Mouse (Mus musculus) heart, embryonic 11.5 days (tissue): ENCODE measurements around the gene Pak3. TPM values are rescaled to one million over a fixed set of nuclear protein-coding genes. Genes with fewer than 3 reads are reported as not detected.

ENCODE experiments used
- ATAC-seq: fragments of 200-750 bp; cut with Nextera tagmentation; replicated peaks from 2 replicates; pipeline ENCODE4 v1.8.0; 2017; ENCODE audit warnings: moderate library complexity; ENCODE audit not compliant: insufficient number of reproducible peaks, low FRiP score, low TSS enrichment
- H3K27ac ChIP-seq: fragments of 300-500 bp; sonication (generic); 2 replicates; pipeline ENCODE4 v1.5.1; 2014; ENCODE audit warnings: mild to moderate bottlenecking, low read depth, low read length
- H3K27me3 ChIP-seq: fragments of 300-500 bp; sonication (generic); 2 replicates; pipeline ENCODE4 v1.6.1; 2014; ENCODE audit warnings: mild to moderate bottlenecking, low read length, mixed read lengths; ENCODE audit not compliant: control insufficient read depth, insufficient read depth
- H3K36me3 ChIP-seq: fragments of 300-500 bp; sonication (generic); 2 replicates; pipeline ENCODE4 v1.6.1; 2014; ENCODE audit warnings: mild to moderate bottlenecking, low read length, moderate library complexity, mixed read lengths; ENCODE audit not compliant: control insufficient read depth, insufficient read depth
- H3K4me1 ChIP-seq: fragments of 300-500 bp; sonication (generic); 2 replicates; pipeline ENCODE4 v1.6.1; 2014; ENCODE audit warnings: low read length; ENCODE audit not compliant: control insufficient read depth, insufficient read depth
- H3K4me2 ChIP-seq: fragments of 300-500 bp; sonication (generic); 2 replicates; pipeline ENCODE4 v1.6.1; 2014; ENCODE audit warnings: mild to moderate bottlenecking, moderate library complexity
- H3K4me3 ChIP-seq: fragments of 300-500 bp; sonication (generic); 2 replicates; pipeline ENCODE4 v1.5.1; 2014; ENCODE audit warnings: low read depth, low read length
- H3K9ac ChIP-seq: fragments of 300-500 bp; sonication (generic); 2 replicates; pipeline ENCODE4 v1.6.1; 2014; ENCODE audit warnings: mild to moderate bottlenecking, low read depth, low read length, moderate library complexity
- H3K9me3 ChIP-seq: fragments of 300-500 bp; sonication (generic); replicated peaks from 2 replicates; pipeline ENCODE4 v1.6.1; 2016; ENCODE audit warnings: low read length; ENCODE audit not compliant: control insufficient read depth
- WGBS: fragments of 180-500 bp; shearing (Covaris S2); extraction: QIAGEN DNeasy Blood & Tissue Kit; methylation state at CpG from one replicate; pipeline ENCODE4 v1.1.7; 2014; ENCODE audit not compliant: insufficient replicate concordance; 5-methylcytosine and 5-hydroxymethylcytosine counted together
- polyA plus RNA-seq: library from polyadenylated mRNA; unstranded; fragments of >200 nt; fragmentation: Nextera tagmentation; extraction: Ambion mirVana; gene quantifications from 2 replicates; pipeline ENCODE4 v1.2.1, GENCODE M21; 2014

Gene Pak3
- polyA plus RNA-seq, 1 experiment from 2014 or later: 7.6 TPM

- Histone ChIP-seq H3K9me3 (no peaks in the 10 kb centered on the region), H3K4me2 (no peak overlapping the region), H3K4me3 (no peak overlapping the region), H3K36me3 (no peaks in the 10 kb centered on the region), H3K9ac (no peak overlapping the region), H3K27ac (no peak overlapping the region), H3K27me3 (no peaks in the 10 kb centered on the region), H3K4me1 (no peaks in the 10 kb centered on the region)
- 81% methylated on average over 2 of the region's 2 CpGs for WGBS
- ATAC-seq: no peak
Measured at GRCm38 (mm10) chrX:143643936-143644335, 125.5 kb downstream of the Pak3 start.

DNA sequence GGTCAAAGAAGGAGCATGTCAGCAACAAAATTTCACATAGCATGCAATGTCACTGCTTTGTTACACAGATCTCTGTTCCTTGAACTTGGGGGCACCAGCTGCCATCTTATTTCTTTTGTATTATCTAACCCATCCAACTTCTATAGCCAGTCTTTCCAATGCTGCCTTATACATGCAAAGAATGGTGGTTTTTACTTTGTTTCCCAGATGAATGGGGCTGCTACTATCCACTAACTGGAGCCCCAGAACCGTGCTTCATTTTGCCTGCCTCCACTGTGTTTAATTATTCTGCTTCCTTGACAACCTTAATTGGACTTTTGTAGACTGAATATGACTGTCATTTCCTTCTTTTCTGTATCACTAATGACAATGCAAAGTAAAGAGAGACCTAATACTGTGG, 126.4 kb downstream of the Pak3 start:
- Histone ChIP-seq H3K27ac (no peak overlapping the region), H3K4me3 (no peak overlapping the region), H3K27me3 (no peaks in the 10 kb centered on the region), H3K9me3 (no peaks in the 10 kb centered on the region), H3K4me1 (no peaks in the 10 kb centered on the region), H3K36me3 (no peaks in the 10 kb centered on the region), H3K4me2 (no peak overlapping the region), H3K9ac (no peak overlapping the region)
- WGBS: 59% methylated on average over 1 of the region's 1 CpGs
- ATAC-seq: no peak

DNA sequence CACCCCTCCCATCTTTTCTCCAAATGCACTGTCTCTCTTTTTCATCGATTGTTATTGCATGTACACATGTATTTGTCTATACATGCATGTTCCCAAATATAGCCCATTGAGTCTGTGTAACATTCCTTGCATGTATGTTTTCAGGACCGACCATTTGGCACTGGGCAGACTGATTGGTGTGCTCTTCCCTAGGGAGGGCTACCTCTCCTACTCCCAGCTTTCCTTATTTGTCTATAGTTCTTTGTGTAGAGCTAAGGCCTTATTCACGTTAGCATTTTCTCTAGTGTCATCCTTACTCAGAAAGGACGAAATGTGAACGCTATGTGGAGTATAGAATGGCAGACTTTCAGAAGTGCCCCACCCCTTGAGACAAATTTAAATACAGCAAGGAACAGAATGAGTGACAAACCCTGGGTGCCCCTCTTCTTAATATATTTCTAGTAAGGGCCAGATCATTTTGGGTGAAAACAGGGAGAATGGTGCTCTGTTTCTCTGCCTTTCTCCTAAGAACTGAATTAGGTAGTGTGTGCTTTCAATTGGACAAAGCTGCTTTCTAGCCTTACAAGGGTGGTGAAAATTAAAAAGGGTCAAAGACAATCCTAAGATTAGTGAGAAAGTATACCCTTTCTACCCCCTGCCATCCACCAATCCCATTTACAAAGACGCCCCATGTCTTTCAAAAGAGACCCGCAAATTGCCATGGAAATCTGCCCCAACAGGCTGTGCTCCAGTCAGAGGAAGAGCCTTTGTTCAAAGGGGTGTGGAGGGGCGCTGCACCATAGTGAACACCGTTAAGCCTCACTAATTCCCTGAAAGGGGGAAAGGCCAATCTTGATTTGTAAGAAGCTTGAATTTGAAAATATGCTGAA, 136.2 kb downstream of the Pak3 start:
- H3K4me3 ChIP-seq: no peak overlapping the region
- no peaks in the 10 kb centered on the region for H3K4me1 ChIP-seq
- H3K36me3 ChIP-seq: no peaks in the 10 kb centered on the region
- WGBS: 36% methylated on average over 9 of the region's 9 CpGs
- no peak for ATAC-seq
- H3K4me2 ChIP-seq: no peak overlapping the region
- no peaks in the 10 kb centered on the region for H3K9me3 ChIP-seq
- no peak overlapping the region for H3K9ac ChIP-seq
- H3K27ac ChIP-seq: no peak overlapping the region
- H3K27me3 ChIP-seq: no peaks in the 10 kb centered on the region

DNA sequence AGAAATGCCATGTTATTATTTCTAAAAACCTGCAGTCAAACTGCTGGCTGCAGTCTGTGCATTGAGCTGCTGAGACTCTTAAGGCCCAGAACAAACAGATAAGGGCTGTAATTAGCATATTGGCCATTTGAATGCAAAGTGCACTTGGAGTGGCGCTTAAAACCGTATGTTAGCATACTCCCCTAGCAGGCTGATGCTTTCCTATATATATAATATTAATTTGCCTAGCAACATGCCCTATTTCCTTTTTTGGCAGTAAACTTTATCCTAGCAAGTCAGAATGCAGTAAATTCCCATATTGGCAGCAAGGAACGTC, 136.7 kb downstream of the Pak3 start:
- H3K4me1 ChIP-seq: no peaks in the 10 kb centered on the region
- 28% methylated on average over 3 of the region's 3 CpGs for WGBS
- H3K4me2 ChIP-seq: no peak overlapping the region
- H3K9me3 ChIP-seq: no peaks in the 10 kb centered on the region
- no peak for ATAC-seq
- H3K27me3 ChIP-seq: no peaks in the 10 kb centered on the region
- no peak overlapping the region for H3K27ac ChIP-seq
- H3K9ac ChIP-seq: no peak overlapping the region
- no peaks in the 10 kb centered on the region for H3K36me3 ChIP-seq
- H3K4me3 ChIP-seq: no peak overlapping the region

DNA sequence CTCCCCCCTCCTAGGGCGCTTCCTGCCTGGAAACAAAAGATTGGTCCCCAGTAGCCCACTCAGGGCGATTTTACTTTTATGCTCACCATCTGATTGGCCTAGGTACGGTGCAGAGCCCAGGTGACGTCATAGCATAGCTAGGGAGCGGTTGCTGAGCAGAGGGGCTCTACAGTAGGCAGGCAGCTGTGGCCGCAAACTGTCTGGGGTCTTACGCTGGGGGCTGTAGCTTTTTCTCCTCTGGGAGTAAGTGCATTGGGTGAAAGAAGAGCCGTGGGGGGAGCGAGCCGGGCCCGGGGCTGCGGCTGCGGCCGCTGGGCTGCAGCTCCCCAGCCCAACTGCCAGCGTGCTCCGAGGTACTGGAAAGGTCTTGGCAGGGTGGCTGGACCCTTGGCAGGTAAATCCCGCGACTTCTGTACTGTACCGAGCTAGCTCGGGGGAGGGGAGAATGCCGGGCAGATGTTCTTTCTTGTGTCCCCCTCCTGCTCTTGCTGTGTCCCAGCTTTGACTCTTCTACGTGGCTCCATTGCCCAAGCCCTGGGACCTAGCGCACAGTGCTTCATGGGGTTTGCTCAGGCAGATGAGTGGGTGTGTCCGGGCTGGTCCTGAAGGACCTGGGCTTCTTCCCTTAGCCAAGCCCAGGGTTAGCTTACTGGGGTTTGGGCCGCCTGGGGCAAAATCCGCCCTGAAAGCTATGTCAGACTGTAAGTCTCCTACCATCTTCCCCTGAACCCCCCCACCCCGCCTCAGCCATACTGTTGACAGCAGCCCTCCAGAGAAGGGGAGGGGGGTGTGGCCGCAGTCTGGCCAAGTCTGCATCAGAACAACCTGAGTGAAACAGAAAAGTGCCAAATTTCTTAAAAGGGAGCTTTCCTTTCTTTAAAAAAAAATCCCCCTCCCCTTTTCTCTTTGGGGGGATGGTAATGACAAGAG, 146.1 kb downstream of the Pak3 start:
- ATAC-seq: peak; percentile 82
- Histone ChIP-seq H3K36me3 (no peaks in the 10 kb centered on the region), H3K4me2 (peak overlapping the region; percentile 67), H3K9ac (peak overlapping the region; percentile 67; the same call in 1 of the 2 replicates), H3K9me3 (no peaks in the 10 kb centered on the region), H3K27me3 (peaks cover 7% of the 10 kb centered on the region; the same call in 1 of the 2 replicates), H3K4me3 (peak overlapping the region; percentile 45), H3K27ac (no peak overlapping the region), H3K4me1 (no peaks in the 10 kb centered on the region)
- WGBS: 14% methylated on average over 27 of the region's 28 CpGs

DNA sequence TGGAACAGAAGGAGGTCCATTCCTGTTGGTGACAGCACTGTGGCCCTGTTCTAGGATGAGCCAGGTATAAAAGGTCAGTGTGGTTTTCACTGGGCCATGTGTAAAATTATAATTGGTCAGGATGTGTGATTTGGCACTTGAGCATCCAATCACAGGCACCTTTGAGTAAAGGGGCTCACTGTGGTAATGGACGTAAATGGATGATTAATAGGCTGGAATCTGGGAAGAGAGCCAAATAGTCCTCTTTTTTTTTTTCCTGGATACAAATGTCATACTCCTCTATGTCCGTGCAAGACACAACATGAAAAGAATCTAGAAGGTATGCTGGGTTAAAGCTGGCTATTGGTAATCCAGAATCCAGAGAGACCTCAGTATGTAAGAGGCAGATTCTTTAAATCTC, 147.4 kb downstream of the Pak3 start:
- no peak for ATAC-seq
- Histone ChIP-seq H3K9me3 (no peaks in the 10 kb centered on the region), H3K4me3 (no peak overlapping the region)

GRCm38 (mm10) chrX:143666991-143667390, 148.6 kb downstream of the Pak3 start:
- H3K4me2 ChIP-seq: no peak overlapping the region
- no peak overlapping the region for H3K9ac ChIP-seq
- ATAC-seq: no peak
- H3K9me3 ChIP-seq: no peaks in the 10 kb centered on the region
- no peaks in the 10 kb centered on the region for H3K36me3 ChIP-seq
- H3K27ac ChIP-seq: no peak overlapping the region
- no peaks in the 10 kb centered on the region for H3K4me1 ChIP-seq
- H3K4me3 ChIP-seq: no peak overlapping the region
- WGBS: 24% methylated on average over 4 of the region's 4 CpGs
- H3K27me3 ChIP-seq: peaks cover 7% of the 10 kb centered on the region; the same call in 1 of the 2 replicates

More for the DNA sequence above, 147.4 kb downstream of the Pak3 start:
- H3K9ac ChIP-seq: no peak overlapping the region
- no peaks in the 10 kb centered on the region for H3K4me1 ChIP-seq
- no peak overlapping the region for H3K27ac ChIP-seq
- H3K4me2 ChIP-seq: no peak overlapping the region
- 42% methylated on average over 2 of the region's 2 CpGs for WGBS
- no peaks in the 10 kb centered on the region for H3K36me3 ChIP-seq
- H3K27me3 ChIP-seq: peaks cover 7% of the 10 kb centered on the region; the same call in 1 of the 2 replicates

GRCm38 (mm10) chrX:143668242-143668641, 149.9 kb downstream of the Pak3 start:
- Histone ChIP-seq H3K27ac (no peak overlapping the region), H3K4me3 (no peak overlapping the region), H3K36me3 (no peaks in the 10 kb centered on the region), H3K4me2 (no peak overlapping the region), H3K4me1 (no peaks in the 10 kb centered on the region), H3K9ac (no peak overlapping the region), H3K27me3 (peaks cover 7% of the 10 kb centered on the region; the same call in 1 of the 2 replicates), H3K9me3 (no peaks in the 10 kb centered on the region)
- ATAC-seq: no peak
- whole genome bisulfite sequencing: 37% methylated on average over 3 of the region's 3 CpGs
